Mouse (Mus musculus) G1E (cell line): ENCODE measurements around the gene Alcam. TPM values are rescaled to one million over a fixed set of nuclear protein-coding genes. Genes with fewer than 3 reads are reported as not detected.

Source experiments
- ATAC-seq: 2 replicates; pipeline ENCODE4 v1.8.0; 2016; ENCODE audit warnings: mild to moderate bottlenecking; ENCODE audit not compliant: insufficient number of reproducible peaks, poor library complexity, low FRiP score, severe bottlenecking; ENCODE audit errors: extremely low read depth
- DNase-seq: peaks from one replicate; pipeline ENCODE4 v3.0.0; 2012; ENCODE audit warnings: low spot score
- H3K27me3 ChIP-seq: 2 replicates; pipeline ENCODE4 v1.6.1; 2012; ENCODE audit warnings: mild to moderate bottlenecking, low read length, inconsistent platforms; ENCODE audit not compliant: insufficient read depth
- H3K36me3 ChIP-seq: replicated peaks from 2 replicates; pipeline ENCODE3; 2012; ENCODE audit warnings: mild to moderate bottlenecking, inconsistent platforms
- H3K4me1 ChIP-seq: 2 replicates; pipeline ENCODE4 v1.6.1; 2012; ENCODE audit warnings: low read depth, low read length, inconsistent platforms, mixed read lengths; ENCODE audit not compliant: insufficient read depth
- H3K4me3 ChIP-seq: 2 replicates; pipeline ENCODE4 v1.5.1; 2012; ENCODE audit warnings: low read depth, mild to moderate bottlenecking, inconsistent platforms, low read length, moderate library complexity, mixed read lengths
- H3K9me3 ChIP-seq: replicated peaks from 2 replicates; pipeline ENCODE4 v1.6.1; 2012; ENCODE audit warnings: inconsistent platforms
- CTCF ChIP-seq: IDR thresholded peaks from 2 replicates; pipeline ENCODE4 v1.5.1; 2012; ENCODE audit warnings: low read depth, low read length, inconsistent platforms, mixed read lengths
- GATA1 ChIP-seq: IDR thresholded peaks from 2 replicates; pipeline ENCODE4 v1.6.1; 2012; ENCODE audit warnings: borderline replicate concordance, low read length, inconsistent platforms, mixed read lengths
- GATA2 ChIP-seq: IDR thresholded peaks from 2 replicates; pipeline ENCODE4 v1.6.1; 2012; ENCODE audit warnings: low read depth, low read length, inconsistent platforms, borderline replicate concordance
- POLR2AphosphoS5 ChIP-seq: IDR thresholded peaks from 2 replicates; pipeline ENCODE4 v1.6.1; 2012; ENCODE audit warnings: low read depth, low read length, inconsistent platforms; ENCODE audit not compliant: insufficient replicate concordance
- TAL1 ChIP-seq: conservative IDR thresholded peaks from 2 replicates; pipeline ENCODE4 v1.6.1; 2012; ENCODE audit warnings: low read depth, low read length, inconsistent platforms, mixed read lengths
- polyA plus RNA-seq: library from polyadenylated mRNA; stranded (reverse); fragments of >175 nt; gene quantifications from 2 replicates; pipeline ENCODE4 v1.2.3, GENCODE M21; 2012
- total RNA-seq, 2 experiments: library from RNA; stranded (forward) in 1 of 2; stranded (reverse) in 1 of 2; fragments of 200-1000 nt in 1 of 2; fragments of >200 nt in 1 of 2; fragmentation: Nextera tagmentation in 1 of 2; gene quantifications; 2 replicates each; pipeline ENCODE4 v1.2.3; 2014 to 2017

Gene Alcam
- total and polyA plus RNA-seq, 3 experiments = 0.11 TPM; not detected in 2

GRCm38 (mm10) chr16:52229930-52230329 lies 223.9 kb downstream of the Alcam start:
- no peak for ATAC-seq
- no peaks in the 10 kb centered on the region for H3K27me3 ChIP-seq
- H3K4me3 ChIP-seq = no peak overlapping the region
- H3K36me3 ChIP-seq = no peaks in the 10 kb centered on the region
- H3K4me1 ChIP-seq = no peaks in the 10 kb centered on the region
- no peaks in the 10 kb centered on the region for H3K9me3 ChIP-seq
- DNase-seq = no peak
- TF ChIP-seq GATA1 = no peak
- TF ChIP-seq POLR2AphosphoS5 = no peak
- no peak for TF ChIP-seq TAL1
- TF ChIP-seq CTCF = no peak
- TF ChIP-seq GATA2 = no peak

- Histone ChIP-seq H3K36me3 (no peaks in the 10 kb centered on the region), H3K4me3 (no peak overlapping the region), H3K9me3 (no peaks in the 10 kb centered on the region), H3K27me3 (no peaks in the 10 kb centered on the region), H3K4me1 (no peaks in the 10 kb centered on the region)
- no peak for TF ChIP-seq TAL1
- no peak for TF ChIP-seq CTCF
- TF ChIP-seq GATA1 = no peak
- TF ChIP-seq GATA2 = no peak
- no peak for TF ChIP-seq POLR2AphosphoS5
- ATAC-seq (no peak), DNase-seq (no peak)
Observed at GRCm38 (mm10) chr16:52229446-52229845, 224.4 kb downstream of the Alcam start.

DNA sequence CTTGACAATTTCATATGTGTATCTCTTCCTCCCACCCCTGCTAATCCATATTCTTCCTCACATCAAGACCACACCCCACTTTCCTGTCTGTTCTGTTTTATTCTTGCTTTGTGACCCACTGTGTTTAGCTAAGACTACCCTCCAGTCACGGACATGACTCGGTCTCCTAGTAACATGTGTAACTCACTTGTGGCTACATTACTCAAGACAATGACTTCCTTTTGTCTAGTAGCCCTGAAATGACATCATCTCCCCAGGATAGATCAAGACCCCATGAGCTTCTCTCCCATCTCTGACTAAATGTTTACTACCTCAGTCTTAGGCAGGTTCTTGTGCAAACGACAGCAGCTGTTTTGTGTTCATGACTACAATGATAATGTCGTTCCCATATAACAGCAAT lies 231.0 kb downstream of the Alcam start:
- H3K9me3 ChIP-seq = no peaks in the 10 kb centered on the region
- DNase-seq (no peak), ATAC-seq (no peak)
- H3K4me3 ChIP-seq = no peak overlapping the region
- TF ChIP-seq GATA1 (no peak), POLR2AphosphoS5 (no peak), CTCF (no peak)
- H3K27me3 ChIP-seq = no peaks in the 10 kb centered on the region
- H3K36me3 ChIP-seq = no peaks in the 10 kb centered on the region
- H3K4me1 ChIP-seq = no peaks in the 10 kb centered on the region

DNA sequence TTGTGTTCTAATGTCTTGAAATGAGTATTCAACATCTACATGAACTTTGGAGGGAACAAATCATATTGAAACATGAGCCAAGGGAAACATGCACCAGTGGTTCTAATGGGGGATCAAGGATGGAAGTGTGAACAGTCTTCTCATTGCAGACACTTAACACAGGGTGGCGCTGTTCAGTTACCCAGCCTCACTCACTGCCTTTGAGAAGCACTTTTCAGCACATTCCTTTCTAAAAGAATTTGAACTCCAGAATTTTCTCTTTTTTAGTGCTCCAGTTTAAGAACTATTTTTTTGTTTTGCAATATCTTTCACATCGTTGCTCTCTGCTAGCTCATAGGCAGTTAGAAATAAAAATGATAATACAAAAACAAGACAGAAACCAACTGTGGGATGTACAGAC lies 234.8 kb downstream of the Alcam start:
- no peaks in the 10 kb centered on the region for H3K36me3 ChIP-seq
- TF ChIP-seq GATA1 (no peak), GATA2 (no peak), POLR2AphosphoS5 (no peak), CTCF (no peak), TAL1 (no peak)
- H3K9me3 ChIP-seq = no peaks in the 10 kb centered on the region
- DNase-seq = no peak
- peak; percentile 15; the same call in 1 of the 2 replicates for ATAC-seq
- H3K4me1 ChIP-seq = no peaks in the 10 kb centered on the region
- no peaks in the 10 kb centered on the region for H3K27me3 ChIP-seq
- no peak overlapping the region for H3K4me3 ChIP-seq

GRCm38 (mm10) chr16:52210844-52211606 lies 242.8 kb downstream of the Alcam start:
- no peaks in the 10 kb centered on the region for H3K36me3 ChIP-seq
- no peaks in the 10 kb centered on the region for H3K4me1 ChIP-seq
- TF ChIP-seq TAL1 (no peak), GATA2 (no peak), CTCF (no peak), POLR2AphosphoS5 (no peak), GATA1 (no peak)
- H3K9me3 ChIP-seq = no peaks in the 10 kb centered on the region
- DNase-seq (no peak), ATAC-seq (no peak)
- H3K27me3 ChIP-seq = no peaks in the 10 kb centered on the region
- no peak overlapping the region for H3K4me3 ChIP-seq

DNA sequence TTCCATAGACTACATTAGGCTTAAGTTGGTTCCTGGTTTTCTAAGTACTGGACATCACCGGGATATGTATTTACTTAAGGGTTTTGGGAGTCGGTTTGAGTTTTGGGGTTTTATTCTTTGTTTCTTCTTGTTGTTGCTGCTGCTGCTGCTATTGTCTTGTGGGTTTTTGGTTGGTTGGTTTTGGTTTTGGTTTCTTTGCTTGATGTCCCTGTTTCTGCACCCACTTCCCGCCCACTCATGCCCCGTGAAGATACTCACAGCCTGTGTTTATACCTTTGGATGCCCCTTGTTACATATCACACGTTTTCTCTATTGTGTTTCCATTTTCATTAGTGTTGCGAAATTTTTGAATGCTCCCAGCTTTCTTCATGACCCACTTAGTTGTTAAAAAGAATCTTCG lies 253.8 kb downstream of the Alcam start:
- ATAC-seq (no peak), DNase-seq (no peak)
- no peak overlapping the region for H3K4me3 ChIP-seq
- no peaks in the 10 kb centered on the region for H3K4me1 ChIP-seq
- H3K9me3 ChIP-seq = no peaks in the 10 kb centered on the region
- no peaks in the 10 kb centered on the region for H3K27me3 ChIP-seq
- peaks cover 31% of the 10 kb centered on the region for H3K36me3 ChIP-seq
- TF ChIP-seq GATA2 = no peak
- no peak for TF ChIP-seq GATA1
- no peak for TF ChIP-seq POLR2AphosphoS5
- TF ChIP-seq TAL1 = no peak
- no peak for TF ChIP-seq CTCF
